Mouse (Mus musculus) cortical plate, adult 2 months (tissue): Measurements from ENCODE around the gene Hspb8.
A peak's percentile ranks its signal among the peaks of the same experiment; 100 is the strongest.

Experiments
- CTCF ChIP-seq: fragments of 200-500 bp; IDR thresholded peaks from 2 replicates; pipeline ENCODE4 v1.5.1; 2011; ENCODE audit warnings: mild to moderate bottlenecking, control low read depth, low read length; ENCODE audit not compliant: insufficient read depth; ENCODE audit errors: extremely low read depth
- POLR2A ChIP-seq: fragments of 200-500 bp; IDR thresholded peaks from 2 replicates; pipeline ENCODE4 v1.6.1; 2011; ENCODE audit warnings: mild to moderate bottlenecking, low read length, control low read depth; ENCODE audit not compliant: insufficient read depth; ENCODE audit errors: extremely low read depth

DNA sequence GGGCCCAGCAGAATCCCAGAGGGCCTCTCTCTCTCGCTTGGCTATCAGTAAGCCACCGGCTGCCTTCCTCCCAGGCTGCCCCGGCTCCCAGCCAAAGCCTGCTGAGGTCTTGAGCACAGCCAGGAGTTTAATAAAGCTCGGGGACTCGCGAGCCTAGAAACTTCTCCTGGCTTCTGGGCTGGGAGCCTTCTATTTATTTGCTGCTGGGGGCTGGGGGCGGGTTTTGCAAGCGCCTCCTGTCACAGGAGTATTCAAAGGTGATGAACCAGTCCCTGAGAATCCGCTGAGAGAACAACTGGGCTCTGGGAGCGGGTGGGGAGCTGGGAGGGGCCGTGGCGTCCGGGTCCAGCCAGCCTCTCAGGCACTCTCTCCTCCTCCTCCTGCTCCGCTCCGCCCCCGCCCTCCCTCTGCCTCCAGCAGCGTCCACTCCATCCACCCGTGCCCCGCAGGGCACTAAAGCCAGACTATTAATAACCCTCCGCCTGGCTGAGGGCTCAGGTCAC, at the start of gene Hspb8:
- TF ChIP-seq CTCF (no peak), POLR2A (0 out of 2 replicates have a peak, but pooled peaks have one; percentile 23)
